Mouse (Mus musculus): Measurements from ENCODE around the gene Galnt7.

Galnt7 gene

DNA sequence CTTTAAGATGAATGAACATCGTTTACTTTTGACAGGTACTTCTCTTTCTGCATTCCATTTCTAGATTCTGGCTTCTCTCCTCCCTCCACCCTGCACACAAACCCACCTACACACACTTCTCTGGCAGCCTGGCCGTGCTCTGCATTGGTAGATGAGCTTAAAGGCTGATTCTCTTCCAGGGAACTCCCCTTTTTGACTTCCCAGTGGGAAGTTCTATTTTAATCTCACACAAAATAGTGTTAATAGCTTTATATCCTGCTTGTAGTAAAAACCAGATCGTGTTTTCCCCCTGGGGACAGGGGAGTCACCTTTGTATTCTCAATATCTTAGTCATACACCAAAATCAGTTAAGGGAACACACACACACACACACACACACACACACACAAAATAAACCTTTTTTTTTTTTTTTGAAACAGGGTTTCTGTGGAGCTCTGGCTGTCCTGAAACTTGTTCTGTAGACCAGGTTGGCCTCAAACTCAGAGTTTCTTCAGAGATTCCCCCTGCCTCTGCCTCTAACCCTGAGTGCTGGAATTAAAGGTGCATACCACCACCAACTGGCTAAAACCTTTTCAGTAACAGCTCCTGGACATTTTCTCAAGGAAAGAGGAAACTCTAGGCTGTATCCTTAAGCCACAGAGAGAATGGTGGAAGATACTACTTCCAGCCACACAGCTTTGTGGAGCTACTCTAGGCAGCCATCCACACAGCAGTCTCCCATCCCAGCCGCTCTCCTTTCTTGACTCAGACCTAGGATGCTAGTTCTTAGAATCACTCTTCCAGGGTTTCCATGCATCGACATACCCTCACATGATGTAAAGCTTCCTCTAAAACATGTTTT lies 24.7 kb downstream of the Galnt7 start:
- DNase-seq = no peak

GRCm38 (mm10) chr8:57623955-57624354 lies 28.9 kb downstream of the Galnt7 start:
- DNase-seq = no peak

DNA sequence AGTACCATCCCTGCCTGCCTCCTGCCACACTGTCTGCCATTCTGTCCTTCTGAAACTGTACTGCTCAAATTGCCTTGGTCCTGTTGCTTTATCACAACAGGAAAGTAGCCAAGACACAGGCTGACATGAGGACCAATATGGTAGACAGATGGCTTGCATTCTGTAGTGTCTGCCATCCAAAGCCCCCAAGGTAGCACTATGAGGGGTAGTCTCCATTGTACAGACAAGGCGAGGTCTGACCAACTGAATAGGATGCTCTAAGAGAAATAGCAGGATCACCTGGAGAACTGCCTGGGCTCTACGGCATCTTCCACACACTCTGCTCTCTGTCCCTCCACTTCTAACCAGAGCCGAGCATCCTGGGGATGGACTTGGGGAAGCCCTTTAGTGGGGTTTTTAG lies 29.8 kb downstream of the Galnt7 start:
- no peak for DNase-seq

DNA sequence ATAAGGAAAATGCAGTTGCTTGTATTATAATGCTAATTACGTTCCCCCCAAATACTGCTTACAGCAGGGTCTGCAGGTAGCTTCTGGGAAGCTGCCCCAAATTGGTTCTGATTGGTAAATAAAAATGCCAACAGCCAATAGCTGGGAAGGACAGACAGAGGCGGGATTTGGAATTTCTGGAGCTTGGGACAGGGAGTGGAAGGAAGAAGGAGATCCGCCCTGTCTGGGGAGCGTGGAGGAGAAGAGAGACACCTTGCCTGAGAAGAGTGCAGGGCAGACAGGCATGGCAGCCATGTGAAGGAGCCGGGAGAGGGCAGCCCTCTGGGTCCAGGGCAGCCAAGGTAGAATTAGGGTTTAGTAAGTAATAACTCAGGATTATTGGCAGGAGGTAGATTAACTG lies 35.9 kb downstream of the Galnt7 start:
- DNase-seq = no peak

GRCm38 (mm10) chr8:57615016-57615657 lies 37.7 kb downstream of the Galnt7 start:
- peak; percentile 31 for DNase-seq

DNA sequence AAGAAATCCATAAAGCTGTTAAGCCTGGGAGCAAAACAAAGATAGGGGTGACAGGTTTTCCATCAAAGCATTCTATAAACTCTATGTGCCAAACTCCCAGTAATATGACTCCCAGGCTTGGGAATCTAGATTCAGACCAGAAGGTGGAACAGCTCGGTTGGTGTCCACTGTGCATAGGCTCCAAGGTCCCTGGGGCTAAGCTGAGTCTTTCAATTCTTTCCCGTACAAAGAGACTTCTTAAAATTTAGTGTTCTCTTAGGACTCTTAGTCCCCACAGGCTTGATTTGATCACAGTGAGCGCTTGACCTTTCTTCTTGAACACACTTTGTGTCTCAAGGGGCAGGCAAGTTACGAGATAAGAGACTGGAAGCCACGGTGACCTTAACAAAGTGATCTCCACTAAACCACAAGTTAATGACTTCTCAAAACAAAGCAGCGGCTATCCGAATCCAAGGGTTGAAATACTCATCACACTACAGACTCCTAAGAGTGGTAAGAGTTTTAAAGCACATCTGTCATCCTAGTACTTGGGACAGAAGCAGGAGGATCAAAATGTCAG lies 41.3 kb downstream of the Galnt7 start:
- no peak for DNase-seq

- peak; percentile 57 for DNase-seq
These were observed 42.0 kb downstream of the Galnt7 start for GRCm38 (mm10) chr8:57610706-57611418.

GRCm38 (mm10) chr8:57602511-57602910 lies 50.3 kb downstream of the Galnt7 start:
- DNase-seq = no peak

- no peak for DNase-seq
These were observed 50.8 kb downstream of the Galnt7 start for GRCm38 (mm10) chr8:57601987-57602418.

GRCm38 (mm10) chr8:57599813-57600555 lies 52.8 kb downstream of the Galnt7 start:
- DNase-seq = no peak

GRCm38 (mm10) chr8:57595853-57596252 lies 57.0 kb downstream of the Galnt7 start:
- DNase-seq = no peak

GRCm38 (mm10) chr8:57594175-57594885 lies 58.5 kb downstream of the Galnt7 start:
- DNase-seq = no peak

DNA sequence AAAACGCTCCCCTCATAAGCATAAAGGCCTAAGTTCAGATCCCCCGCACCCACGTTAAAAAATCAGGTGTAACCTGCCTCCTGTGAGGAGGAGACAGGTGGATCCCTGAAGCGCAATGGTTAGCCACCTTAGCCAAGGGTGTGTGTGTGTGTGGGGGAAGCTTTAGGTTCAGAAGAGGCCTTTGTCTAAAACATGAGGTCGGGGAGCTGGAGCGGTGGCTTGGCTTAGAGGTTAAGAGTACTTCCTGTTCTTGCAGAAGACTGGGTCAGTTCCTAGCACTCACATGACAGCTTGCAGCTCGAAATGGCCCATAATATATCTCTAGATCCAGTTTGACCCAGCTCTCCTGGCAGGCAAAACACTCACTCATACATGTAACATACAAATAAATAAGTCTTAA lies 60.2 kb downstream of the Galnt7 start:
- DNase-seq = no peak

DNA sequence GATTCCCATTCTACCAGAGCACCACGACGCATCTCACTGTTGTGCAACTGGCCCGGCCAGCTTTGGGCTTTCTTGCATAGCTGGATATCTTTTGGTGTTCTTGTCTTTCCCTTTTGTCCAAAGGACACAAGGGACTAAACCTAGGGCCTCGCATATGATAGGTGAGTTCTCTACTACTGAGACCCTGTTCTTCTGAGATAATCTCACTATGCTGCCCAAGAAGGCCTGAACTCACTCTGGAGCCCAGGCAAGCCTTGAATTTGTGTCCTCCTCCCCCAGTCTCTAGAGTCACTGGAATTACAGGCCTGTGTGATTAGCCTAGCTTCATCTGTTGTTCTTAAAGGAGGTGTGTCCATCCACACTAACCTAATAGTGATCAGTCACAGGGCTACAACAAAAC lies 61.2 kb downstream of the Galnt7 start:
- no peak for DNase-seq

DNA sequence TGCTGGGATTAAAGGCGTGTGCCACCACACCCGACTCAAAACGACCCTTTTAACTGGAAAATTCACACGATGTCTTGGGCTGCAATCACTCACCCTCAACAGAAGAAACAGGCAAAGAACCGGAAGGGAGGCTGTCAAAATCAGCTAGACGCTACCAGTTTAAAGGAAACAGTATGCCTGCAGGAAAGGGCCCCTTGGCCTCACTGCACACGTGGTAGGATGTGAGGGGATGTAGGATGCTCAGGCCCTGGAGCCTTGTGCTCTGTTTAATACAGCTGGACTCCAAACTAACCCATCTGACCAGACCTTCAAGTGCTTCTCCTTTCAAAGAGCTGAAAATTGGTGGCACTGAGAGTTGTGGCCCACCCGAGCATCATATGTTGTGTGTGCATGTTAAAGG lies 62.8 kb downstream of the Galnt7 start:
- no peak for DNase-seq

GRCm38 (mm10) chr8:57589176-57589575 lies 63.7 kb downstream of the Galnt7 start:
- DNase-seq = no peak

DNA sequence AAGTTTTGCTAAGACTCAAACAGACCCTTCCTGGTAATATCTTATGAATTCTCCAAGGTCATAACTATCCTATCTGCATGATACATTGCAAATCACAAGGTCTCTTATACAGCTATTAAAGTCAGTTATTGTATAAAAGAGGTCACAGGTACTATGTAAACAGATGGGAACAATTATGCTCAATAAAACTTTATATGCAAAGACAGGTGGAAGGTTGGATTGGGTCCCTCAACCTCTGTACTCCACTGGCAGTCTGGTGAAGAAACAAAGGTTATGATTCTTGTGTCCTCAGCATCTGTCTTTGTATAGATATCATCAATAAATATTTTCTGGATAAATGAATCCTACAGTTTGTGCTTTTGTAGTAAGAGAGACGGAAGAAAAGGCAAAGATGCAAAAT lies 64.2 kb downstream of the Galnt7 start:
- DNase-seq = no peak

DNA sequence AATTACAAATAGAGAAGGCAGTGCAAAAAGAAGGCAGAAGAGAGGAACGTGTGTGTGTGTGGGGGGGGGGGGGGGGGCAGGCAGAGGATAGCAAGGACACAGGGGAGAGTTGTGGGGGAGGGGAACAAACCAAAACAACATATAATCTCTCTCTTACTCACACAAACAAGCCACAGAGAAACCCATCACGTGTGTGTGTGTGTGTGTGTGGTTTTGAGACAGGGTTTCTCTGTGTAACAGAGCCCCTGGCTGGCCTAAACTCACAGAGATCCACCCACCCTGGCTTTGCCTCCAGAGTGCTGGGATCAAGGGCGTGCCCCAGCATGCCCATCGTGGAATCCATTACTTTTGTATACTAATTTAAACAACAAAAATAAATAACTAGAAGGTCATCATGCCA lies 66.2 kb downstream of the Galnt7 start:
- DNase-seq = no peak

GRCm38 (mm10) chr8:57585831-57586230 lies 67.0 kb downstream of the Galnt7 start:
- no peak for DNase-seq

DNA sequence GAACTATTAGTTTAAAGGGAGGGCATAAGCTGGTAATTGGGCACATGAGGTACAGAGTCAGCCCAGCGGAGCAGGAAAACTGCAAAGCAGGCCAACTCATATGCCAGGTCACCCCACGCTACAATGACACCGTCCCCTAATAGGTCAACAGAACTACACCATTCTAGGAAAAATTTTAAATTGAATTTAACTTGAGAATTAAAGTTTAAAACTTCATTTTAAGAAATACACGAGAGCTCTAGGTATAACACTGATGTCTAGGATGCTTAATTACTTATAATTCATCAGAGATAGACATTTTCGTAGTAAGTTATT lies 67.7 kb downstream of the Galnt7 start:
- no peak for DNase-seq

GRCm38 (mm10) chr8:57584416-57585127 lies 68.3 kb downstream of the Galnt7 start:
- DNase-seq = no peak

DNA sequence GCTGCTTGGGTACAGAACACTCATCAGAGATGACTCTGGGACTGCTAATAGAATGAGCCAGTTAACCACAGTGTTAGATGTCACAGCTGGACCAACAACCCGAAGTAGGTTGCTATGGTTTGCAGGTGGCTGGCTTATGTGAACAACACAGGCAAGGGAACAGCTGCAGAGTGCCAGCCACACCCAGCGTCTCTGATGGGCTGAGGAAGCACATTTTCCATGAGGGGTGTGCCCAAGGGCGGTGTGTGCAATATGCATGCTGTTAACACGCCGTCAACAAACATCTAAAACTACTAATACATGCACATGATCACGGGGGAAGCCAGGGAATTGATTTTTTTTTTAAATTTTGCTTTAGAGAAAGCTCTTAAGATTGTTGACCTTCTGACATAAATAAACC lies 73.0 kb downstream of the Galnt7 start:
- DNase-seq = no peak
